Mouse (Mus musculus) MEL (cell line): ENCODE results near the gene Phf5a. TPM values are rescaled to one million over a fixed set of nuclear protein-coding genes. Genes with fewer than 3 reads are reported as not detected.

Experiments
- DNase-seq: peaks from one replicate; pipeline ENCODE4 v3.0.0; 2011; ENCODE audit warnings: low read depth, low spot score
- H3K27ac ChIP-seq: 2 replicates; pipeline ENCODE4 v1.5.1; 2012; ENCODE audit warnings: low read depth, mild to moderate bottlenecking, control low read depth, low read length, moderate library complexity; ENCODE audit not compliant: control insufficient read depth
- H3K27me3 ChIP-seq, 2 experiments: fragments of 150-350 bp in 1 of 2; sonication (generic) in 1 of 2; 2 replicates each; pipeline ENCODE4 v1.6.1; 2012; ENCODE audit warnings: low read length in 2 of 2, mild to moderate bottlenecking in 2 of 2, improper control_type of control experiment in 1 of 2, moderate library complexity in 1 of 2; ENCODE audit not compliant: insufficient read depth in 2 of 2, control insufficient read depth in 1 of 2
- H3K36me3 ChIP-seq, 2 experiments: 2 replicates each; pipeline ENCODE4 v1.6.1; 2012 to 2014; ENCODE audit warnings: low read length in 2 of 2, improper control_type of control experiment in 1 of 2, inconsistent platforms in 1 of 2, mild to moderate bottlenecking in 1 of 2; ENCODE audit not compliant: insufficient read depth in 2 of 2, control insufficient read depth in 1 of 2
- H3K4me1 ChIP-seq, 2 experiments: fragments of 150-350 bp in 1 of 2; sonication (generic) in 1 of 2; 2 replicates each; pipeline ENCODE4 v1.6.1; 2012; ENCODE audit warnings: low read length in 2 of 2, improper control_type of control experiment in 1 of 2, mild to moderate bottlenecking in 1 of 2; ENCODE audit not compliant: insufficient read depth in 2 of 2, control insufficient read depth in 1 of 2
- H3K4me3 ChIP-seq, 2 experiments: fragments of 150-350 bp in 1 of 2; sonication (generic) in 1 of 2; 2 replicates each; pipeline ENCODE4 v1.5.1; 2012; ENCODE audit warnings: low read depth in 2 of 2, low read length in 2 of 2, mild to moderate bottlenecking in 2 of 2, moderate library complexity in 2 of 2, control low read depth in 1 of 2, improper control_type of control experiment in 1 of 2; ENCODE audit not compliant: control insufficient read depth in 1 of 2, insufficient read depth in 1 of 2
- H3K79me2 ChIP-seq: 2 replicates; pipeline ENCODE4 v1.6.1; 2012; ENCODE audit warnings: mild to moderate bottlenecking, low read length, moderate library complexity; ENCODE audit not compliant: control insufficient read depth, poor library complexity, insufficient read depth
- H3K9ac ChIP-seq: 2 replicates; pipeline ENCODE4 v1.6.1; 2012; ENCODE audit warnings: low read depth, mild to moderate bottlenecking, control low read depth, low read length, moderate library complexity; ENCODE audit not compliant: control insufficient read depth, poor library complexity, severe bottlenecking
- H3K9me3 ChIP-seq: fragments of 150-350 bp; sonication (generic); replicated peaks from 2 replicates; pipeline ENCODE4 v1.6.1; 2012; ENCODE audit warnings: mild to moderate bottlenecking, low read length, improper control_type of control experiment, moderate library complexity; ENCODE audit not compliant: insufficient read depth
- CHD1 ChIP-seq: IDR thresholded peaks from 2 replicates; pipeline ENCODE4 v1.6.1; 2012; ENCODE audit warnings: low read depth, mild to moderate bottlenecking, inconsistent platforms, low read length, improper control_type of control experiment
- CTCF ChIP-seq, 3 experiments: IDR thresholded peaks in 2 of 3; conservative IDR thresholded peaks in 1 of 3; 2 replicates each; pipeline ENCODE4 v1.5.1; 2011 to 2012; ENCODE audit warnings: low read length in 3 of 3, low read depth in 2 of 3, mild to moderate bottlenecking in 2 of 3, improper control_type of control experiment in 1 of 3, inconsistent platforms in 1 of 3, mixed read lengths in 1 of 3, moderate library complexity in 1 of 3; ENCODE audit not compliant: control insufficient read depth in 1 of 3, insufficient read depth in 1 of 3, poor library complexity in 1 of 3, severe bottlenecking in 1 of 3
- E2F4 ChIP-seq: IDR thresholded peaks from 2 replicates; pipeline ENCODE4 v1.6.1; 2011; ENCODE audit warnings: low read depth, low read length, improper control_type of control experiment, borderline replicate concordance
- EP300 ChIP-seq, 2 experiments: IDR thresholded peaks; 2 replicates each; pipeline ENCODE4 v1.6.1; 2011; ENCODE audit warnings: improper control_type of control experiment in 2 of 2, low read length in 2 of 2, low read depth in 1 of 2, mild to moderate bottlenecking in 1 of 2
- GATA1 ChIP-seq: IDR thresholded peaks from 2 replicates; pipeline ENCODE4 v1.6.1; 2011; ENCODE audit warnings: low read depth, low read length, improper control_type of control experiment
- JUND ChIP-seq: IDR thresholded peaks from 2 replicates; pipeline ENCODE4 v1.6.1; 2011; ENCODE audit warnings: low read depth, mild to moderate bottlenecking, improper control_type of control experiment, low read length
- KAT2A ChIP-seq: conservative IDR thresholded peaks from 2 replicates; pipeline ENCODE4 v1.6.1; 2012; ENCODE audit warnings: low read depth, low read length, improper control_type of control experiment, inconsistent platforms
- MAX ChIP-seq: IDR thresholded peaks from 2 replicates; pipeline ENCODE4 v1.6.1; 2011; ENCODE audit warnings: low read length, improper control_type of control experiment
- MAZ ChIP-seq: IDR thresholded peaks from 2 replicates; pipeline ENCODE4 v1.6.1; 2012; ENCODE audit warnings: low read depth, mild to moderate bottlenecking, inconsistent platforms, low read length, improper control_type of control experiment
- MEF2A ChIP-seq: IDR thresholded peaks from 2 replicates; pipeline ENCODE4 v1.6.1; 2014; ENCODE audit warnings: low read depth, mild to moderate bottlenecking, inconsistent platforms, low read length, improper control_type of control experiment; ENCODE audit not compliant: poor library complexity, insufficient replicate concordance, severe bottlenecking; ENCODE audit errors: extremely low read depth
- MXI1 ChIP-seq: IDR thresholded peaks from 2 replicates; pipeline ENCODE4 v1.6.1; 2011; ENCODE audit warnings: mild to moderate bottlenecking, low read depth, low read length, improper control_type of control experiment
- MYC ChIP-seq: IDR thresholded peaks from 2 replicates; pipeline ENCODE4 v1.6.1; 2011; ENCODE audit warnings: low read depth, mild to moderate bottlenecking, low read length, improper control_type of control experiment, moderate library complexity
- NRF1 ChIP-seq: IDR thresholded peaks from 2 replicates; pipeline ENCODE4 v1.6.1; 2014; ENCODE audit warnings: low read depth, mild to moderate bottlenecking, inconsistent platforms, low read length, improper control_type of control experiment, moderate library complexity; ENCODE audit not compliant: poor library complexity, insufficient read depth, severe bottlenecking
- POLR2AphosphoS2 ChIP-seq: IDR thresholded peaks from 2 replicates; pipeline ENCODE4 v1.6.1; 2011; ENCODE audit warnings: low read length, improper control_type of control experiment
- POLR2AphosphoS5 ChIP-seq: IDR thresholded peaks from 2 replicates; pipeline ENCODE4 v1.6.1; 2012; ENCODE audit warnings: low read depth, borderline replicate concordance, mild to moderate bottlenecking, inconsistent platforms, low read length, moderate library complexity, mixed read lengths
- RAD21 ChIP-seq: IDR thresholded peaks from 2 replicates; pipeline ENCODE4 v1.6.1; 2011; ENCODE audit warnings: mild to moderate bottlenecking, low read depth, low read length, improper control_type of control experiment
- RCOR1 ChIP-seq: IDR thresholded peaks from 2 replicates; pipeline ENCODE4 v1.6.1; 2012; ENCODE audit warnings: low read depth, mild to moderate bottlenecking, inconsistent platforms, low read length, improper control_type of control experiment
- SIN3A ChIP-seq: IDR thresholded peaks from 2 replicates; pipeline ENCODE4 v1.6.1; 2012; ENCODE audit warnings: low read length, improper control_type of control experiment, inconsistent platforms
- SMC3 ChIP-seq: IDR thresholded peaks from 2 replicates; pipeline ENCODE4 v1.6.1; 2011; ENCODE audit warnings: low read depth, low read length, improper control_type of control experiment
- TAL1 ChIP-seq: IDR thresholded peaks from 2 replicates; pipeline ENCODE4 v1.6.1; 2012; ENCODE audit warnings: mild to moderate bottlenecking, inconsistent platforms, low read length, moderate library complexity, mixed read lengths
- UBTF ChIP-seq: IDR thresholded peaks from 2 replicates; pipeline ENCODE4 v1.6.1; 2012; ENCODE audit warnings: low read depth, mild to moderate bottlenecking, inconsistent platforms, low read length, improper control_type of control experiment, moderate library complexity, borderline replicate concordance; ENCODE audit not compliant: insufficient read depth
- USF2 ChIP-seq, 2 experiments: IDR thresholded peaks; 2 replicates each; pipeline ENCODE4 v1.6.1; 2011 to 2012; ENCODE audit warnings: improper control_type of control experiment in 2 of 2, low read length in 2 of 2, borderline replicate concordance in 1 of 2, inconsistent platforms in 1 of 2, low read depth in 1 of 2, mild to moderate bottlenecking in 1 of 2; ENCODE audit not compliant: insufficient read depth in 1 of 2
- ZC3H11A ChIP-seq: IDR thresholded peaks from 2 replicates; pipeline ENCODE4 v1.6.1; 2012; ENCODE audit warnings: low read depth, mild to moderate bottlenecking, inconsistent platforms, low read length, improper control_type of control experiment
- ZKSCAN1 ChIP-seq: IDR thresholded peaks from 2 replicates; pipeline ENCODE4 v1.6.1; 2012; ENCODE audit warnings: low read depth, mild to moderate bottlenecking, inconsistent platforms, low read length, improper control_type of control experiment, moderate library complexity
- polyA plus RNA-seq, 2 experiments: library from polyadenylated mRNA; stranded (reverse) in 1 of 2; unstranded in 1 of 2; fragments of >175 nt in 1 of 2; fragments of >200 nt in 1 of 2; gene quantifications; 2 replicates each; pipeline versions ENCODE4 v1.2.1 to v1.2.4; 2012; ENCODE audit warnings: low replicate concordance in 2 of 2, low read depth in 1 of 2; ENCODE audit not compliant: insufficient read length in 2 of 2, insufficient read depth in 1 of 2, missing spikeins in 1 of 2
- total RNA-seq: library from RNA; depleted of rRNA; stranded (reverse); fragments of 300-350 nt; gene quantifications from 2 replicates; pipeline ENCODE4 v1.2.3, GENCODE M21; 2012

Phf5a gene
- total and polyA plus RNA-seq, 3 experiments: 128 to 164 TPM; not detected in 1

DNA sequence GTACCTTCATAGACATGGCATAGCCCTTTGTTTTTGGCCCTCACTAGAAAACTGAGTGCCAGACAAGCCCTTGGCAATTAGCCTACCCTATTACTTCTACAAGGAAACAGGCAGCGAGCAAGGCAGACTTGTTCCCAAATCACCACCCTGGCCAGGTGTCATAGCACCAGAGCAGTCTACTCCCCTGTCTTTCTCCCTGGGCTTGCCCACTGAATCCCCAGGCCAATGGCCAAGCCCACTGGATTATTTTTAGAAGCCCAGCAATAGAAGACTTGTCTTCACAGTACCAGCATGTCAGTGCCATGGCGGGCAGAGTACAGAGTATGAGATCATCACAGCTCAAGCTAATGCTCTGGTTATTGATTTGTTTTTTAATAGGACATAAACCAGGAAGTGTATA is 27.0 kb upstream of the Phf5a start:
- Histone ChIP-seq H3K27me3 (no peaks in the 10 kb centered on the region), H3K9me3 (no peaks in the 10 kb centered on the region), H3K4me1 (no peaks in the 10 kb centered on the region), H3K79me2 (no peaks in the 10 kb centered on the region), H3K9ac (no peak overlapping the region), H3K4me3 (no peak overlapping the region), H3K36me3 (peaks cover 0 to 14% of the 10 kb centered on the region in 2 experiments; a peak in 2 of 4 replicates), H3K27ac (no peak overlapping the region)
- no peak for DNase-seq
- TF ChIP-seq CHD1: no peak
- no peak for TF ChIP-seq RAD21
- no peak for TF ChIP-seq KAT2A
- no peak for TF ChIP-seq GATA1
- no peak for TF ChIP-seq MAZ
- TF ChIP-seq SIN3A: no peak
- TF ChIP-seq USF2 (IDR thresholded peaks at IDR 0.05; ENCODE audit: borderline replicate concordance in 1 of 2, insufficient read depth in 1 of 2, low read depth in 1 of 2, low read length in 2 of 2): no peak
- TF ChIP-seq POLR2AphosphoS5: no peak
- no peak for TF ChIP-seq TAL1

DNA sequence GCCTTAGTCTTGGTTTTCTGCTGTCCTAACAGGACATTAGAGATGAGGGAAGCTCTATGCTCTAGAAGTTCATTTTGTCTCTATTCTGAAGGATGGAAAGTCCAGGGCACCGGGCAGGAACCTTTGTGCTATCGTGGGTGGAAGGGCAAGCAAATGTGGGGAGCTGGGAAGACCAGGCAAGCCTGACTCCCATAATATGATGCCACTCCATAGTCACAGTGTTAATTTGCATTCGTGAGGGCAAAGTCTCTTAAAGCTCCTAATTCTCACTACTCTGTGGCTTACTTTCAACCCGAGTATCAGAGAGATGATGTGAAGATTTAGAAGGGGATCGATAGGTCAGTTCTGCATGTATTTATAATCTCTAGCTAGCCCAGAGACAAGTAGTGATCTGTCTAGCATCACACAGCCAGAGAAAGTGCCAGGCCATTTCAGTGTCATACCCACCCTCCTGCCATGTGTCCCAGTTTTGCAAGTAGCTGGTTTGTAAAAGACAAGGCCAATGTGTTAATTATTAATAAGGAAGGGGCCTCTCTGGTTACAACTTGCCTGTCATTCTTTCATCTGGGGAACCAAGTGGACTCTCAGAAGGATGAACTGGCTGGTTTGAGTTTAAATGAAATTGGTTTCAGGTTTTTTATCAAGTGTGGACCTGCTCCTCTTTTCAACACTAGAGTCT is 26.0 kb upstream of the Phf5a start:
- TF ChIP-seq ZKSCAN1: no peak
- TF ChIP-seq TAL1: no peak
- no peak for TF ChIP-seq SMC3
- TF ChIP-seq MYC: no peak
- TF ChIP-seq NRF1: no peak
- no peak for TF ChIP-seq CTCF (IDR thresholded peaks at IDR 0.05 in 2 of 3, conservative IDR thresholded peaks at IDR 0.05 in 1 of 3; ENCODE audit: control insufficient read depth in 1 of 3, insufficient read depth in 1 of 3, low read depth in 2 of 3, low read length in 3 of 3, poor library complexity in 1 of 3, severe bottlenecking in 1 of 3)
- TF ChIP-seq JUND: no peak
- no peak for TF ChIP-seq ZC3H11A
- TF ChIP-seq MEF2A: no peak
- no peak for TF ChIP-seq KAT2A
- no peak for TF ChIP-seq EP300 (IDR thresholded peaks at IDR 0.05; ENCODE audit: low read depth in 1 of 2, low read length in 2 of 2)
- no peak for TF ChIP-seq MAX
- TF ChIP-seq RCOR1: no peak
- TF ChIP-seq MAZ: no peak
- TF ChIP-seq UBTF: no peak
- TF ChIP-seq POLR2AphosphoS5: no peak
- no peak for TF ChIP-seq MXI1
- no peak for TF ChIP-seq POLR2AphosphoS2
- TF ChIP-seq E2F4: no peak
- no peak overlapping the region for H3K9ac ChIP-seq
- peaks cover 0 to 16% of the 10 kb centered on the region in 2 experiments; a peak in 3 of 4 replicates for H3K36me3 ChIP-seq
- no peaks in the 10 kb centered on the region for H3K9me3 ChIP-seq
- no peak for DNase-seq
- H3K4me3 ChIP-seq: no peak overlapping the region
- no peaks in the 10 kb centered on the region for H3K4me1 ChIP-seq
- no peaks in the 10 kb centered on the region for H3K79me2 ChIP-seq
- no peaks in the 10 kb centered on the region for H3K27me3 ChIP-seq
- H3K27ac ChIP-seq: no peak overlapping the region
